9 mouse cellular contexts compared by ENCODE assay signal in genomic region chr7:99664571-99665485, GRCm38 (mm10). TPM values are rescaled to one million over a fixed set of nuclear protein-coding genes. Genes with fewer than 3 reads are reported as not detected.
DNase-seq lines count a peak whose midpoint lies in the region; ATAC-seq lines count a peak whose summit lies in the region.
"Had no signal": no experiment of that assay in that cellular context is flagged by ENCODE, and none has a peak within 500 bp of the region (broad histone marks: within the 10 kb centered on the region; RNA-seq: fewer than 3 reads in every experiment).

No protein-coding gene starts in this region.

- peak; percentile 39; the same call in 1 of the 2 replicates for ATAC-seq in intestine, embryonic 14.5 days (replicated peaks; ENCODE audit: low FRiP score, low TSS enrichment, low read depth)
- no peak for ATAC-seq in activated CD4-positive, CD25-positive, alpha-beta regulatory T cell, adult 4 months

- H3K4me3 ChIP-seq in intestine, embryonic 14.5 days (ENCODE audit: low read depth, low read length): no peak overlapping the region
- H3K4me3 ChIP-seq: megakaryocyte, embryonic 14.5 days had no signal

- H3K4me1 ChIP-seq in intestine, embryonic 14.5 days (replicated peaks; ENCODE audit: control insufficient read depth, insufficient read depth, low read length): peaks cover 9% of the 10 kb centered on the region; the same call in 1 of the 2 replicates
- H3K4me1 ChIP-seq: megakaryocyte, embryonic 14.5 days had no signal

- H3K4me2 ChIP-seq in intestine, embryonic 14.5 days (ENCODE audit: low read length): no peak overlapping the region

- H3K9ac ChIP-seq in intestine, embryonic 14.5 days (ENCODE audit: low read length): no peak overlapping the region

- no peaks in the 10 kb centered on the region for H3K9me3 ChIP-seq in intestine, embryonic 14.5 days (ENCODE audit: control insufficient read depth, low read length)
- H3K9me3 ChIP-seq: megakaryocyte, embryonic 14.5 days had no signal

- H3K36me3 ChIP-seq in intestine, embryonic 14.5 days (ENCODE audit: control insufficient read depth, insufficient read depth, low read length): no peaks in the 10 kb centered on the region

- 36% methylated on average over 11 of the region's 11 CpGs for WGBS in intestine, embryonic 14.5 days

- no peaks in the 10 kb centered on the region for H3K27me3 ChIP-seq in intestine, embryonic 14.5 days (replicated peaks; ENCODE audit: control insufficient read depth, insufficient read depth, low read length)

- DNase-seq in embryo, embryonic 10 days (ENCODE audit: low spot score): peak; percentile 42
- no peak for DNase-seq in embryo, embryonic 9.5 days (ENCODE audit: extremely low spot score)
- peak; percentile 62 to 71 for DNase-seq in urinary bladder, postnatal 36 days (ENCODE audit: low spot score in 2 of 2)
- no peak for DNase-seq in urinary bladder, postnatal 10 days (ENCODE audit: low spot score)
- DNase-seq in intestine, embryonic 14.5 days (ENCODE audit: low spot score): no peak
- DNase-seq in lung, postnatal 36 days: peak; percentile 65
- no peak for DNase-seq in thymus, postnatal 25 days

- H3K27ac ChIP-seq in intestine, embryonic 14.5 days (ENCODE audit: low read depth): no peak overlapping the region

RNA-seq across cellular contexts. Expression of gene Tpbgl, which starts 37.9 kb away (rescaled TPM):
- 1.3 and 1.7 TPM in 2 replicates for polyA plus RNA-seq in intestine, embryonic 14.5 days (2014; fragmentation: Nextera tagmentation; extraction: Ambion mirVana)
- under 1 TPM in 1 of 2 experiments, not detected in 1; 0.25 TPM for polyA plus RNA-seq in activated CD4-positive, CD25-positive, alpha-beta regulatory T cell, adult 4 months (2017; shearing (Covaris generic))

RNA-seq across cellular contexts. Expression of gene Slco2b1, which starts 46.3 kb away (rescaled TPM):
- polyA plus RNA-seq in intestine, embryonic 14.5 days (2014; fragmentation: Nextera tagmentation; extraction: Ambion mirVana): 2.2 and 2.3 TPM in 2 replicates
- polyA plus RNA-seq in activated CD4-positive, CD25-positive, alpha-beta regulatory T cell, adult 4 months (2017; shearing (Covaris generic)): not detected

Comparison
In these comparisons a context has a peak if more than half of its experiments do, and no peak if none do; other contexts are left out.
1. DNase-seq: peak in embryo, embryonic 10 days (single experiment), urinary bladder, postnatal 36 days (2 of 2) and lung, postnatal 36 days (single experiment); none in embryo, embryonic 9.5 days (single experiment), urinary bladder, postnatal 10 days (single experiment), intestine, embryonic 14.5 days (single experiment) and thymus, postnatal 25 days (single experiment).